Mouse (Mus musculus): ENCODE data around the gene Rimkla.

The Rimkla gene

DNA sequence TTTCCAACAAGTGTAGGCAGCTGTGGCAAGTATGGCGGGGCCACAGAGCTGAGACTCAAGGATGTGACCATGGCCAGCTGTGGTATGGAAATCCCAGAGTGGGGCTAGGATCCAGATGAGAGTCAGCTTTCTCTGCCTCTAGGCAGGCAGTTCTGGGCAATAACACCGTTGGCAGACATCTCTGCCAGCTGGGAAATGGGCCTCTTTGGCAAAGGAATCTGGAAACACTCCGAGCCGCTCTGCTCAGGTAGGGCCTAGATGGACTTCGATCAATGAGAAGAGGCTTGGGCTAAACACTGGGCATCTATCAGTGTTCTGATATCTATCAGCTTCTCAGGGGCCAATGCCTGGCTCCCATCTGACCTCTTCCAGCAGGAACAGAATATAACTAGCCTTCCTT lies 26.6 kb downstream of the Rimkla start:
- DNase-seq, result no peak

- DNase-seq, result no peak
These were observed 28.5 kb downstream of the Rimkla start for GRCm38 (mm10) chr4:119463756-119464419.

DNA sequence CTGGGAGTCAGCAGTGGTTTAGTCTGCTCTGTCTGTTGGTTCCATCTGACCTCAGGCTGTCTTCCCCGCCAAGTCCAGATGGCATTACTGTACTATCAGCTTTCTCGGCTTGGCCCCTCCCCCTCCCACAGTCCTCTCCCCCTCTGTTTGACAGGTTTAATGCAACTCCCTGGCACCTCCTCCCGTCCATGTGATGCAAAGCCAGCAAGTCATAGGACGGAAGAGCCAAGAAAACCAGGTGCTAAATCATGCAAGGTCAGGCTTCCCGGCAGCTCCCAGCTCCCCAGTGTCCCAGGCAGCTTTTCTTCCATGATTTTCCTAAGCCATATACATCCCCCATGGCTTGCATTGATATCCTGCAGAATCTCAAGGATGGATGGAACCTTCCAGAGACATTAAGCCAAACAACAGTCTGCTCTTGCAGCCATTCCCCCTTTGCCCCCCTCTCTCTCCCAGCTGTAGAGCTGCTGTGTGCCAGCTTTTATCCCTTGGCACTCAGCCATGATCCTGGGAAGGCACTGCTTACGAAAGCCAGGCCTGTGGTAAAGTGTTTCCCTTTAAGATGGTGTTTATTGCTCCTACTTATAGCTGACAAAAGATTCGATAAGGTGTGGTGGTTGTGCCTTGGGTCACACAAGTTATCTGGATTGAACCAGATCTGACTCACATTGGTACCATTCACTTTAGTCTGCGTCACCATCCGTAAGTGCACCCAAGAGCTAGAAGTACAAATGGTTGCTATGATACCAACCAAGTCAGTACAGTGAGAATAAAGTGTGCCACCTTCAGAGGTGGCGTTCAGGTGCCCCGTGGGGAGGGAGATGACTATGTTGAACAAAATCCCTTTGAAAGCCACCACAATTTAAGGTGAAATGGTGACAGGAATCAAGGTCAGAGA lies 29.3 kb downstream of the Rimkla start:
- peak; percentile 26 for DNase-seq

GRCm38 (mm10) chr4:119462457-119462856 lies 30.0 kb downstream of the Rimkla start:
- DNase-seq, result no peak

GRCm38 (mm10) chr4:119460728-119461141 lies 31.7 kb downstream of the Rimkla start:
- peak; percentile 94 for DNase-seq

- DNase-seq, result no peak
These were observed 32.1 kb downstream of the Rimkla start for GRCm38 (mm10) chr4:119460296-119460695.

GRCm38 (mm10) chr4:119453533-119453932 lies 38.9 kb downstream of the Rimkla start:
- DNase-seq, result no peak

DNA sequence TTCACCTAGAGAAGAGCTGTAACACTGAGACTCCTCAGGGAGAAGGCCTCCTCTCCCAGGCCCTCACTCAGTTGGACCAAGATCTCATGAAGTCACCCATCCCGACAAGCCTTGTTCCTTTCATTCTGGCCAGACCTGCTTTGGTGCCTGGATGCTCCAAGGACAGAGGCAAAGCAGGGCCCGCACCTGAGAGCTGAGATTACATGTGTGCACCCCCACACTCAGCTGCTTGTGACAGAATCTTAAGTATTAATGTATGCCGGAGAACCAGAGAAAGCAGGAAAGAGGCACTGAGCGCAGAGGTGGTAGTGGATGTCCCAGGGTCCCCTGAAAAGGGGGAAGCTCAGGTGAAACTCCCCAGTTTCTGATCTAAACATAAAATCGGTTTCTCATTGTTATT lies 39.3 kb downstream of the Rimkla start:
- DNase-seq, result no peak

DNA sequence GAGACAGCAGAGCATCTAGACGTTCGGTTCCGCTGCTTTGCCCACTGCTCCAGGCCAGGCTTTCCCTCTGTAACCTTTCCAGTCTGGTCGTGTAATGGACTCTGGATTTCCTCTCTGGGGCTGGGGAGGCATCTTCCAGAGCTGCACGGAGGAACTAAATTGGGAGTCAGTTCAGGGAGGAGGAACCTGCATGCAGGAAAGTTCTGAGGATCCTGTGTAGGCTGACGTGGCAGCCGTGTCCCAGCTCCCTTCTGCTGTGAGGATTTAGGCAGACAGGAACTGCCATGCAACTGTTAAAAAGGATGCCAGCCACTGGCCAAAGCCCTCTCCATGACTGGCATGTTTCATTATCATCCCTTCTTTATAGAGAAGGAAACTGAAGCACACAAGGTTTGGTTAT lies 42.0 kb downstream of the Rimkla start:
- DNase-seq, result no peak

DNA sequence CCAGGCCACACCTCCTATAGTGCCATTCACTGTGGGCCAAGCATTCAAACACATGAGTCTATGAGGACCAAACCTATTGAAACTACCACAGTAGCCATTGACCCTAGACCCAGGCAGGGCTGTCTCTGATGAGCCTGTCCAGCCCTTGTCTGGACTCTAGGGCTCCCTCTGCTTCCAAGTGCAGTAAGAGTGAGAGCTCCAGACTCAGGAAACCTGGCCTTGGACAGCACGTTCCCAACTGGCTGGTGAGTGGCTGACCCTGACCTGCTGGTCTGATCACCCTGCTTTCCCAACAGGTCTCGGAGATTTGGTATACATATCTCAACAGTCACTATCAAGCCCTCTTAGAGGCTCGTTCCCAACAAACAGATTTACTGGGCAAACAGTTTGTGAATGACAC lies 44.6 kb downstream of the Rimkla start:
- no peak for DNase-seq

- DNase-seq, result no peak
These were observed 45.2 kb downstream of the Rimkla start for GRCm38 (mm10) chr4:119447261-119447660.

GRCm38 (mm10) chr4:119442539-119442938 lies 49.9 kb downstream of the Rimkla start:
- no peak for DNase-seq

DNA sequence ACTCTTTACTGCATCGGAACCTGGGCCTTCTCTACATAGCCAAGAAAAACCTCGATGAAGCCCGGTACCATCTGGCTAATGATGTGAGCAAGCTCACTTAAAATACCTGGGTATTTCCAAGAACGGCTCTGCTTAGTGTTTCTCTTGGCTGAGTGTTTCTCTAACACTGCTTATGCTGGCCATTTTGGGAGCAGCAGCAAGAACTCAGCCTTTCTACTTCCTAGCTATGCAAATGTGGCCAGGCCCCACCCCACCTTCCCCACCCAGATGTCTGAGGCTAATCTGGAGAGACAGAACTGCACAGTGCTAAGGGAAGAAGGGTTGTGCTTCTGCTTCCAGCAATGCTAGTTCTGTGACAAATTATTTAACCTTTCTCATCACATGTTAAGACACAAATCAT lies 50.6 kb downstream of the Rimkla start:
- no peak for DNase-seq

DNA sequence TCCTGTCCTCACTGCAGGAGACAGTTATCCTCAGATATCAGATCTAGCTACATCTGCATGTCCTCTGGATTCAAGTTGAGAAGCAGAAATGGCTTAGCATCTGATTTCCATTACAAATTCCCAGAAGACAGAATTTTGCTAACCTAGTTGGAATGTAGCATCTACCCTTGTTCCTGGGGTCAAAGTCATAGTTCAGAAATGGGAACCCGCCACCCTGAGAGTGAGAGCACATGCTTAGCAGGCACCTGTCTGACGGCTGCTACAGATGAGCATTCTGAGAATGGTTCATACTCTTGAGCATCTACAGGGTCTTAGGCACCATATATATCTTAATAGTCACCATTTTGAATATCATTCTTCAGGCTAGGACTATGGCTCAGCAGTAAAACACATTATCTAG lies 54.5 kb downstream of the Rimkla start:
- DNase-seq, result no peak

- no peak for DNase-seq
These were observed 61.8 kb downstream of the Rimkla start for GRCm38 (mm10) chr4:119430678-119431077.

DNA sequence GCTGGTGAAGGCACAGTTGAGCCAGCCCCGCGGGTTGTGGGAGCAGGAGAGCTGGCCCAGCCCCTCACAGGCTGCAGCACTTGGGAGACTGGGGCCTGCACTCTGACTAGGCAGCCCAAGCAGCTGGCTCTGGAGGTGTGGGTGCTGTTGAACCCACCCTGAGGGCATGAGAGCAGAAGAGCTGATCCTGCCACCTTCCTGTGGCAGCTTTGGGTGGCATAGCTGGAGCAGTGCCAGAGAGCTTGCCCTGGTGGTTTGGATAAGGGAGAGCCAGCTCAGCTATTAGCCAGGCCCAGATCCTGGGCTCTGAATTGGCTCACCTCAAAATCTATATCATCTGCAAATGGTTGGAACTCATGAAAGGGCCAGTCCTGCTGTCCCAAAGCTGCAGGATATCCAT lies 64.7 kb downstream of the Rimkla start:
- no peak for DNase-seq

- no peak for DNase-seq
These were observed 66.8 kb downstream of the Rimkla start for GRCm38 (mm10) chr4:119425601-119426000.

- DNase-seq, result no peak
These were observed 67.4 kb downstream of the Rimkla start for GRCm38 (mm10) chr4:119425077-119425476.

GRCm38 (mm10) chr4:119422294-119422964 lies 70.0 kb downstream of the Rimkla start, which contains the start of the genes Ppcs and Zmynd12:
Gene Ppcs (minus strand): TSS chr4:119422420.
Gene Zmynd12 (plus strand): TSS chr4:119422814.
- peak; percentile 82 for DNase-seq

DNA sequence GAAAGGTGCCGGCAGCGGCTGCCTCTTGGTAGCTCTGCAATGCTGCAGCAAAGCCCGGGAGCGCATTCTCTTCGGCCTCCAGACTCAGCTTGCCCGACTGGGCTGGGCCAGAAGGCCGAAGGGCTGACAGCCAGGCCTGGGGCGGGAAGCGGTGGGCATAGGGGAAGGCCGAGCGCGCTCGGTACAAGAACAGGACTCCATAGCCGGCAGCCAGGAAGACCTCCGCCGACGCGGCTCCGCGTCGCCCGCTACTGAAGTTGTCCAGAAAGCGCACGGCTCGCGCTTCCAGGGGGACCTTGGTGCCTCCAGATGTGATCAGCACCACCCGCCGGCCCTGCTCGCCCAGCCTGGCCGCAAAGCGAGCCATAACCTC lies 70.5 kb downstream of the Rimkla start:
- DNase-seq, result no peak

DNA sequence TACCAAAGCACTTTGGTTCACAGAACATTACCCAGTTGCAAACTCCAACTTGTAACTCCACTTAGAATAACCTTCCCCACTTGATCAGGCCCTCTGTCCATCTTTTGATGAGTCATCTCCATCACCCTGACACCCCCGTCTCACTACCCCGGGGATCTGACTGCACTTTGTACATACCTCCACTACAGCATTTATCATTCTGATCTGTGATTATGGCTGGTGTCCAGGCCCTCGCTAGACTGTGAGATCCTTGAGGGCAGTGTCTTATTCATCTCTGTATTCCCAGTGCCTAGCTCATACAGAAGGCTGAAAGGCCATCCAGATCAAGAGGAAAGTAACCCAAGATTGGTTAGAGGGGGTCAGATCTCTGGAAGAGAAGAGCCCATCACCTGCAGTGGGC lies 71.2 kb downstream of the Rimkla start:
- DNase-seq, result no peak

GRCm38 (mm10) chr4:119417894-119418293 lies 74.5 kb downstream of the Rimkla start:
- DNase-seq, result no peak

- DNase-seq, result no peak
These were observed 75.2 kb downstream of the Rimkla start for GRCm38 (mm10) chr4:119417270-119417669.

All from layer of hippocampus, adult 9-11 months (tissue).